Mouse (Mus musculus) heart, postnatal 36 days (tissue): ENCODE measurements around the gene Msrb1. TPM values are rescaled to one million over a fixed set of nuclear protein-coding genes. Genes with fewer than 3 reads are reported as not detected.
"Not testable (repeated sequence)": the region's sequence is repeated elsewhere in the genome, so short reads cannot be mapped to it uniquely, and the experiment has no call there.

ENCODE experiments used
- DNase-seq, 2 experiments: peaks; one replicate each; pipeline ENCODE4 v3.0.0; 2021 to 2022
- intact Hi-C: fragments of 180-260 bp; cut with DNase I; formaldehyde crosslinking; loops from one replicate; pipeline ENCODE4 v1.15.1; 2025
- total RNA-seq, 2 experiments: library from RNA; stranded (reverse); gene quantifications; 2 replicates each; pipeline ENCODE4 v1.2.3; 2021

Gene Msrb1
- total RNA-seq, 2 experiments from 2014 or later: 160 to 183 TPM

- DNase-seq: not testable (repeated sequence)
- intact Hi-C loops: loop anchor here (5.0 kb wide), 1 partner anchor 302 kb away; no protein-coding TSS in a partner anchor
Measured at GRCm38 (mm10) chr17:24718938-24719337, 17.5 kb upstream of the Msrb1 start.

DNA sequence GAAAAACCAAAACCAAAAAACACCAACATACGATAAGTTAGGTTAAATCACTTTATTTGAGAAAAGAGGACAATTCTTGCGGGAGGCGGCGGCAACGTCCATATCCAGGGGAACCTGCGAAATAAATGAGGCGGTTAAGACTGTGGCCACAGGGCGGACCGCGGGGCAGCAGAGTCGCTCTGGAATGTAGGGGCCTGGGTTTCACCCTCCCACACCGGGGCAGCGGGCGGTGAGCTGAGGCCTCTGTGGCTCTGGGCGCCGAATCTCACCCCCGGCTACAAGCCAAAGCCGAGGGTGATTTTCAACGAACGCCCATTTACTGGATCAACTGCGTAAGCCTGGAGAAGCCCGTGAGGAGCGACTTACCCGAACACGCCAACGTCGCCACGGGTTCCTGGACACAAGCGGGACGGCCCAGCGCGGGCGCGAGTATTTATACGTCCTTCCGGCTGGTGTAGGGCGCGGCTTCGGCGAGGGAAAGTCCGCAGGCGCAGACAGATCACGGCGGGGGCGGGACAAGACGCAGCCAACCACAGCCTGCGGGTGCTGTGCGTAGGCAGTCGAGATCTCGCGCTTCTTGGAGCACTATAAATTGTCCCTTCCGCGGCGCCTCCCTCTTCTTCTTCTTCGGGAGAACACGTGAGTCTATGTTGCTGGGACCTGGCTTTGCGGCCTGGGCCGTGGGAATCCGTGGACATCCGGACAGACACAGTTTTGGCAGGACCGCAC, 16.8 kb upstream of the Msrb1 start:
- DNase-seq: peak; percentile 95

GRCm38 (mm10) chr17:24720616-24721015, 15.8 kb upstream of the Msrb1 start:
- intact Hi-C loops, DNase-seq: not testable (repeated sequence)

More for the DNA sequence above, 16.8 kb upstream of the Msrb1 start:
- intact Hi-C loops: loop anchor here (5.0 kb wide), 1 partner anchor 302 kb away; no protein-coding TSS in a partner anchor

DNA sequence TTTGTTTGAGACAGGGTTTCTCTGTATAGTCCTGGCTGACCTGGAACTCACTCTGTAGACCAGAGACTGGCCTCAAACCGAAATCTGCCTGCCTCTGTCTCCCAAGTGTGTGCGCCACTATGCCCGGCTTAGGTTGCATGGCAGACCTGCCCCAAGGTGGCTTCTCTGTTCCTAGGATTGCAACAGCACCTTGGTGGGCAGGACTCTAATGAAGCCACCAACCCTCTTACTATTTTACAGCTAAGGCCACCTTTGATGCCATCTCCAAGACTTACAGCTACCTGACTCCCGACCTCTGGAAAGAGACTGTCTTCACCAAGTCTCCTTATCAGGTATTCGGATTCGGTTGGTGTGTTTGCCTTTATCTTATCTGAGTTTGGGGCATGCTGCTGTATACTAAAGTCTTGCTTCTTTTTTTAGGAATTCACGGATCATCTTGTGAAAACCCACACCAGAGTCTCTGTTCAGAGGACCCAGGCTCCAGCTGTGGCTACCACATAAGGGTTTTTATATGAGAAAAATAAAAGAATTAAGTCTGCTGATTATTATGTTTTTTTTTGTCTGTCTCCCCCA, 15.0 kb upstream of the Msrb1 start:
- intact Hi-C loops, DNase-seq: not testable (repeated sequence)

- intact Hi-C loops: no loop called here
- no peak for DNase-seq
Measured at GRCm38 (mm10) chr17:24722220-24722924, 14.1 kb upstream of the Msrb1 start.

DNA sequence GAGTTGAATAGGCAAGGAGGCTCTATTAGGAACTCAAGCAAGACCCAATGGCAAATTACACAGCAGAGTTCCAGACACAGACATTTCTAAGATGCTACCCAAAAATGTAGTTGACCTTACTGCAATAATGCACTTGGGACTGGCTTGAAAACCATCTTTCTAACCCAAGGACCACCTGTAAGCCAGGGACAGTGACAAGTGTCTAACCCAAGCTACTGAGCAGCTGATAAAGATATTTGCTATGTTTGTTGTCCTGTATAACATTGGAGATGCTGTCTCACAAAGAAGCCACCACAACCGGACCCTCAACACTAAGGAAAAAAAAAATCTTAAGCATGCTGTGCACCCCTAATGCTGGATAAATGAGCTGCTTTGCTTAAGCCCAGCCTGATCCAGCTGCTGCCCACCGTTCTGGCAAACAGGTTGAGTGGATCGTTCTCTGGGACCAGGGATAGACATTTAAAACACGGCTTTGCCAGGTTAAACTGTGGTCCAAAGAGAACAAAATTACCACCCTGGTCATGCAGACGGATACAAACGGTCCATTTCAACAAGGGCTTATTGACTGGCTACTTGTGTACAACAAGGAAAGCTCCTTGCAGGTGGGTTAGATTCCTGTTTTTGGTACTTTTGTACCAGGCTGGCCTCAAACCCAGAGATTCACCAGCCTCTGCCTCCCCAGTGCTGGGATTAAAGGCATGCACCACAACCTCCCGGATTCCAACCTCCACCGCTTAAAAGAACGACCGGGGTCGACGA, 13.1 kb upstream of the Msrb1 start:
- intact Hi-C loops: no loop called here
- DNase-seq: no peak

- intact Hi-C loops: no loop called here
- no peak for DNase-seq
Measured at GRCm38 (mm10) chr17:24723881-24724180, 12.6 kb upstream of the Msrb1 start.

DNA sequence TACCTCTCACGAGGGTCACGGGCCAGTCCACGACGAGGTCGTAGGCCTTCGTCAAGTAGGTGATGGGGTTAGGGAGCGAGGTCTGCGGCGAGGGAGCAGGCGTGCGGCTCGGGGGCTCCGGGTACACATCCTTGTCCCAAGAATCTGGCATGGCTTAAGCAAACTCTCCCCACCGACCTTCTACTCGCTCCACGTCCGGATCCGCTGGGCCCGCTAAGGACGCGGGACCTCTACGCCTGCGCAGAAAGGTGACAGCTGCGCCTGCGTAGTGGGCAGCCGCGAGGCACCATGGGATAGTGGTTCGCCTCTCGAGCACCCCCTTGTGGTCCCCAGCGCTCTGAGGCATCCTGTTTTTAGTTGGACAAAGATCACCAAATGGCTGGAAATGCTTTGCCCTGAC, 12.3 kb upstream of the Msrb1 start, which contains the start of gene Ndufb10:
Gene Ndufb10, minus strand, starts transcription at position 295 of the 400 bp plus-strand sequence.
- intact Hi-C loops: no loop called here
- DNase-seq: peak; percentile 98 to 99

- intact Hi-C loops: no loop called here
Measured at GRCm38 (mm10) chr17:24725637-24726390, 10.6 kb upstream of the Msrb1 start.

GRCm38 (mm10) chr17:24727618-24728017, 8.8 kb upstream of the Msrb1 start, which contains the start of gene Rpl3l:
Gene Rpl3l (plus strand): TSS chr17:24727820.
- intact Hi-C loops: no loop called here
- DNase-seq: peak; percentile 31 to 52

More at GRCm38 (mm10) chr17:24725637-24726390, 10.6 kb upstream of the Msrb1 start:
- DNase-seq: no peak

- DNase-seq: no peak
- intact Hi-C loops: no loop called here
Measured at GRCm38 (mm10) chr17:24728184-24728583, 8.3 kb upstream of the Msrb1 start.

DNA sequence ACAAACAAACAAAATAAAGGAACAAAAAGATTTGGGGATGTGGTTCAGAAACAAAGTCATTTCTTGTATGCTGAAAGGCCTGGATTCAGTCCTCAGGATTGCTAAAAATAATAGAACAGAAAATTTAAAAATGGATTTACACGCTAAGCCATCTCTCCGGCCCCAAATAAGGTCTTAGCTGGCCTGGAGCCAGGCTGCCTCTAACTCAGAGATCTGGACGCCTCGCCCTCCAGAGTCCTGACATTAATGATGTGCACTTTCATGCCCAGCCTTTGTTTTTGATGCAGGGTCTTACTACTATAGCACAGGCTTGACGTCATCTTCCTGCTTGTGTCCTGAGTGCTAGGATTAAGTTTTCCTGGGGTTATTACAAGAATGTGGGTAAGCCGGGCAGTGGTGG, 7.4 kb upstream of the Msrb1 start:
- DNase-seq: no peak
- intact Hi-C loops: no loop called here

- DNase-seq: no peak
- intact Hi-C loops: no loop called here
Measured at GRCm38 (mm10) chr17:24730787-24731186, 5.7 kb upstream of the Msrb1 start.

DNA sequence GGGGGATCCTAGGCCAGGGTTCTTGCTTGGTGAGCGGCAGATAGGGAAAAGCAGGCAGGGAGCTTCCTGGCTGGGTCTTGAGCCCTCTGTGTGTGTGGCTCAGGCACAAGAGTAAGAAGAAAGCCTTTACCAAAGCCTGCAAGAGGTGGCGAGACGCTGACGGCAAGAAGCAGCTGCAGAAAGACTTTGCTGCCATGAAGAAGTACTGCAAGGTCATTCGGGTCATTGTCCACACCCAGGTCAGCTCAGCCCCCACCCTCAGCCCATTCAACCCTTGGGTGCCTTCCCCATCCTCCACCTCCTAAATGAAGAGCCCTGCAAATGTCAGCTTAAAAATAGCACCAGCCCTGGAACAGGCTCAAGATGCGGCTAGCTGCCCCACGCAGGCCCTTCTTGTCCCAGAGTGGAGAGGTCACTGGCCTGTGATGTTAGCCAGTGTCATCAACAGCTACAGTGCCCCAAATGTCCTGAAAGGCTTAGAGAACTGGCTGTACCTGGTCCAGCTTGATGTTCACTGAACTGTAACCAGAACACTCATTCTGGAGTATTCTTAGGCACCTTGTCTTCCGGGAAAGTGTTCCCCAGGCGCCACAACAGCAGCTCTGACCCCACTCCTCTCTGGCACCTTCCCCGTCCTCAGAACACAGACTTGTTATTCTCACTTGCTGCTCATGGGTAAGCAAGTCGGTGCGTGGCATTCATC, 4.1 kb upstream of the Msrb1 start:
- intact Hi-C loops: no loop called here
- DNase-seq: peak in 1 of 2 experiments; percentile 52

- intact Hi-C loops: no loop called here
- DNase-seq: no peak
Measured at GRCm38 (mm10) chr17:24733434-24734050, 2.9 kb upstream of the Msrb1 start.

DNA sequence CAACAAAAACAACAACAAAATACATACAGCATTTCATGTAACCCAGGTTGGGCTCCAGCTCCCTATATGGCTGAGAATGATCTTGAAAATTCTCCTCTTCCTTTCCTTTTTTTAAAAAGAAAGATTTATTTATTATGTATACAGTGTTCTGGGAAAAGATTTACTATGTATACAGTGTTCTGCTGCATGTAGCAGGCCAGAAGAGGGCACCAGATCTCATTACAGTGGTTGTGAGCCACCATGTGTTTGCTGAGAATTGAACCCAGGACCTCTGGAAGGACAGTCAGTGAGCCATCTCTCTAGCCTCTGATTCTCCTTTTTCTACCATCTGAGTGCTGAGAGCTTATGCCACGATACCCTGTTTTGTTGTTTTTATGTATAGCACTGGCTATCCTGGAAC, 1.9 kb upstream of the Msrb1 start:
- DNase-seq: no peak
- intact Hi-C loops: no loop called here

DNA sequence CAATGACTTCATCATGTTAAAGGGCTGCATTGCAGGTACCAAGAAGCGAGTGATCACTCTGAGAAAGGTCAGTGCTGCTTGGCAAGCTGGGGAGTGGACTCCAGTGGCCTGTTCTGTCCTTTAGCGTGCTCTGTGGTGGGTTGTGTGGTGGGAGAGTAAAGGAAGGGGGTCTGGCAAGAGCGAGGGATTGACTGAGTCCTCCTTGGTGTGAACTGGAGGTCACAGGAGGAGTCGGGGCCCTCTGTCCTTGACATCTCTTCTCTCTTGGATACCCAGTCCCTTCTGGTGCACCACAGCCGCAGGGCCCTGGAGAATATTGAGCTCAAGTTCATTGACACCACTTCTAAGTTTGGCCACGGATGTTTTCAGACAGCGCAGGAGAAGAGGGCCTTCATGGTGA, 996 bp upstream of the Msrb1 start:
- intact Hi-C loops: no loop called here
- no peak for DNase-seq

DNA sequence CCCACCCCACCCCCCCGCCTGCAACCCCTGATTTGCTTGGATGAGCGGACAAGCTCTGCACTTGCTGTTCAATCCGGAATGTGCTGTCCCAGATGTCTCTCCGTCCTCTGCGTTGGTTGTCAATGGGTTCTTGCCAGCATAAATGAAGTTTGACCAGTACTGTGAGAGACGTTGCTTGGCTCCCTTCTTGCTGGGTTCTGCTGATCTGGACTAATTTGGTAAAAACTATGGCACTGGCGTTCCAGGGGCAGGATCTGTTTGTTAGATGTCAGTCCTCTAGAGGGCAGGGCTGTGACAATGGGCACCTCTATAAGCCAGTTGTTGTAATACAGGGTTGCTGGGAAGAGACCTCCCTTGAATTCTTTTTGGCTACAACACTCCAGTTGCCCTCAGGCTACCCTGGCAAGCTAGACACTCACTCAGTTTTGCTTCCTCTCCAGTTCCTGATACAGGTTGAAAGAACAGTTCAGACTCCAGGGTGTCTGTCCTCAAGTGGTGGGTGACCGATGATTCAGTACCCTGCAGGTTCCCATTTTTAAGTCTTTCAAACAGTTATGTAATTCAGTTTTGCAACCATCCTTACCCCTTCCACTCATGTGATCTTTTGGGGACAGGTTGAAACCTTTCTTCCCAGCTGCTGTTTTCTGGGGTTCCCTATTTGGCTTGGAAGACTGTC, 831 bp downstream of the Msrb1 start:
- intact Hi-C loops: no loop called here
- DNase-seq: no peak
